Mouse (Mus musculus) spleen, adult 2 months (tissue): ENCODE measurements at regions not wholly inside any gene's neighbourhood (a gene's known extent, or its start where the extent isn't known, plus 50 kb on each side); places are given as distances from the start of the nearest gene placed in this dataset.

Experiments used
- CTCF ChIP-seq: fragments of 200-500 bp; IDR thresholded peaks from 2 replicates; pipeline ENCODE4 v1.5.1; 2011; ENCODE audit warnings: mild to moderate bottlenecking, inconsistent platforms; ENCODE audit not compliant: insufficient read depth, insufficient read length, insufficient replicate concordance; ENCODE audit errors: extremely low read depth
- POLR2A ChIP-seq: fragments of 200-500 bp; IDR thresholded peaks from 2 replicates; pipeline ENCODE4 v1.6.1; 2011; ENCODE audit warnings: low read depth, low read length, inconsistent platforms

DNA sequence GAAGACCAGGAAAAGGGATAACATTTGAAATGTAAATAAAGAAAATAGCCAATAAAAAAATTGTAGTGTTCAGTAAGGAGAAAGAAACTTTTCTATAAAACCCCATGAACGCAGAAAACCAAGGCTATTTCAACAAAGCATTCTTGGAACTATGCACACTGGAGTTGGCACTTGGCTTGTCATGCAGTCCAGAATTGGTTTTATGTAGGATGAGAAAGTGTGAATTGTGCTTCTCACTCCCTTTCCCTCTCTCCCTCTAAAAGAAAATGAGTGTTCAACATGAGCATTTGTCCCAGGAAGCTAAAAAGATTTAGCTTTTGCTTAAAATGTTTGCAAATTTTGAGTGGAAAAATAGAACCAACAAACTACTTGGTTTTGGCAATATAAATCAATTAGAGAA, 841.6 kb upstream of the Adam24 start:
- TF ChIP-seq CTCF (no peak), POLR2A (no peak)
